Mouse (Mus musculus): ENCODE results near the gene Ccr8. TPM values are rescaled to one million over a fixed set of nuclear protein-coding genes. Genes with fewer than 3 reads are reported as not detected.

The Ccr8 gene
- polyA plus RNA-seq, 1 experiment from 2014 or later = not detected

DNA sequence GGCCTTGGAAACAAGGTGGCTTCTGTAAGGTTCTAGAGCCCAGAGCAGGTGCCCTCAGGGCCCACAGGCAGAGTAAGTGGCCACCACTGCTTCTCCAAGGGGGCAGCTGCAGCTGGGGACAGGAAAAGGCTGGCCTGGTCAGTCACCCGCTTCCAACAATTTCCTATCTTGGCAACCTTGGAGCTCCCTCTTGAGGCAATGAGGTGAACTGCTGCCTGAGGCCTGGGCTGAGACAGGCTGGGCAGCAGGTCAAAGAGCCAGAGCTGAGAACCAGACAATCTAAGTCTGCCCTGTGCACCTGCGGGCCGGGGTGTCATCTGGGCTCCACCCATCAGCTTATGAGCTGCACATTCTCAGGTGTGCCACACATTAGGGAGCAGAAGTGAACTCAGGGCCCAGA is 18.7 kb upstream of the Ccr8 start:
- no peaks in the 10 kb centered on the region; the same call in none of the 2 replicates for H3K27me3 ChIP-seq
- no peak overlapping the region for H3K4me2 ChIP-seq (replicated peaks)
- no peak overlapping the region for H3K9ac ChIP-seq (replicated peaks)
- no peak overlapping the region for H3K27ac ChIP-seq (replicated peaks)
- WGBS = 37% methylated on average over 3 of the region's 3 CpGs
- H3K36me3 ChIP-seq = no peaks in the 10 kb centered on the region
- no peak overlapping the region for H3K4me3 ChIP-seq
- no peak for ATAC-seq (ENCODE audit: low FRiP score, low read depth)
- no peaks in the 10 kb centered on the region for H3K9me3 ChIP-seq
- no peaks in the 10 kb centered on the region for H3K4me1 ChIP-seq

DNA sequence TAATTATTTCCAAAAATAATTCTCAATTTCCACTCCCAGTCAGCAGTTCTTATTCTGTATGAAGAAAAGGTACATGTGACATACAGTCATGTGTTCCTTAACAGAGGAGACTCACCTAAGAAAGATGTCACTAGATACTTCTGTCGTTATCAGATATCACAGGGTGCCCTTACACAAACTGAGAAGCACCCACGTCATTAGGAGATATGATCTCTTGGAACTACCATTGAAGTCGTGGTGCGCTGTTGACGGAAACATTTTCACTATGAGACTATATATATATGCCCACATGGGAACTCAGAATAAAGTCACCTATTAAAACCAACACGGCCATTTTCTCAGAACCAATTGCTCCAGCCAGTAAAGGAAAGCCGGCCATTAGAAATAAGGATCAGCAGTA is 17.4 kb upstream of the Ccr8 start:
- 87% methylated on average over 7 of the region's 7 CpGs for WGBS
- ATAC-seq (ENCODE audit: low FRiP score, low read depth) = no peak
- Histone ChIP-seq H3K27ac (replicated peaks) (no peak overlapping the region), H3K9ac (replicated peaks) (no peak overlapping the region), H3K27me3 (no peaks in the 10 kb centered on the region; the same call in none of the 2 replicates), H3K36me3 (no peaks in the 10 kb centered on the region), H3K4me3 (no peak overlapping the region), H3K4me1 (no peaks in the 10 kb centered on the region), H3K4me2 (replicated peaks) (no peak overlapping the region), H3K9me3 (no peaks in the 10 kb centered on the region)

DNA sequence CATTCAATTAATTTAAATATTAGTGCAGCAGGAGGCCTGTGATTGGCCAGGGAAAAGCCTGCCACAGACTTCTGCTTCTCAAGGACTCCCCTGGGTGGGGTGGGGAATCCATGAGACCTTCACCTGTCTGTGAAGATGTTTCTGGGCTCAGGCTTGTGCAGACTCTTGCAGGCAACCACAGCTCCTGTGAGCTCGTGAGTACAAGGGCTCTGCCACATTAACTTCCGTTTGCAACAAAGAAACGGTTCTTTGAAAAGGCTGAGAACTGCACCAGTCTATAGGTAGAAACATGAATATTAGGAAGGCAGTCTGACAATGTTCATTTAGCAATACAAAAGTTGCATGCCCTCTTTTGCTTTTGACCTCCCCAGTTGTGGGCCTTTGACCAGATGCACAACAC is 13.7 kb upstream of the Ccr8 start:
- 78% methylated on average over 3 of the region's 3 CpGs for WGBS
- Histone ChIP-seq H3K9ac (replicated peaks) (no peak overlapping the region), H3K27ac (replicated peaks) (no peak overlapping the region), H3K4me2 (replicated peaks) (no peak overlapping the region), H3K4me1 (no peaks in the 10 kb centered on the region), H3K36me3 (no peaks in the 10 kb centered on the region), H3K9me3 (no peaks in the 10 kb centered on the region), H3K4me3 (no peak overlapping the region), H3K27me3 (no peaks in the 10 kb centered on the region; the same call in 1 of the 2 replicates)
- ATAC-seq (ENCODE audit: low FRiP score, low read depth) = no peak

DNA sequence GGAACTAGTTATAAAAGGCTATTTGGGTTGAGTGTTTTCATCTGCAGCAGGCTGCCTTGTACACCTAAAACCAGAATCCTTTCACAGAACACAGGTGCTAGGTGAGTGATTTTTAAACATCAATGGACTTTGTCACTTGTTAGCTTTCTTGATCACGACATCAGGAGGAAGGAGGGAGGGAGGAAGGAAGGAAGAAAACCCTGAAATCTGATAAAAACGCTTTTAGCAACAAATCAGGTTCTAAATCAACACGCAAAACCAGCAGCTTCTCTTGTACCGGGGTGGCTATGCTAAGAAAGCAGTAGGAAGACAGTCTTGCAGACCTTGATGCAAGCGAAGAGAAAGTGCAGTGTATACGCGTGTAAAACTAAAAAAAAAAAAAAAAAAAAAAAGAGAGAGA is 12.0 kb upstream of the Ccr8 start:
- Histone ChIP-seq H3K9ac (replicated peaks) (no peak overlapping the region), H3K27ac (replicated peaks) (no peak overlapping the region), H3K36me3 (no peaks in the 10 kb centered on the region), H3K4me2 (replicated peaks) (no peak overlapping the region), H3K4me1 (no peaks in the 10 kb centered on the region), H3K27me3 (no peaks in the 10 kb centered on the region), H3K9me3 (no peaks in the 10 kb centered on the region), H3K4me3 (no peak overlapping the region)
- 85% methylated on average over 7 of the region's 7 CpGs for WGBS
- no peak for ATAC-seq (ENCODE audit: low FRiP score, low read depth)

DNA sequence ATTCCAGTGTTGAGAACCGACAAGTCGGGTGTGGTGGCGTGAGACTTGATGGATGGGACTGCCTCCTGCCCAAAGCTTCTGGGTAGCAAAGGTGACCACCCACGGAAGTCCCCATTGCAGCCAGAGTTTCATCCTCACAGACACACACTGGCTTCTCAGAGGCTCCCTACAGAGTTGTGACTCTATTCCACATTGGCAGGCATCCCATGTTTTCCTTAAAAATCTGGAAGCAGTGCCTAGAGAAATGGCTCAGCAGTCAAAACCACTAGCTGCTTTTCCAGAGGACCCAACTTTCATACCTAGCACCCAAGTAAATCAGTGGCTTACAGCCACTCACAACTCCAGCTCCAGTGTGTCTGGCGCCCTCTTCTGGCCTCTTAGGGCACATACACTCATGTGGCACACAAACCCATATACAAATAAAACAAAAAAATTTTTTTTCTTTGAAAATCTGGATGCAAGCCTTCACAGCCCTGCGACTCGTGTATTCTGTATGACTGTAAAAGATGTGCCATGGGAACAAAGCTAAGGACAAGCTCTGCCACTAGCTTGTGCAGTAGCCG is 11.3 kb upstream of the Ccr8 start:
- Histone ChIP-seq H3K4me1 (no peaks in the 10 kb centered on the region), H3K4me2 (replicated peaks) (no peak overlapping the region), H3K36me3 (no peaks in the 10 kb centered on the region), H3K27ac (replicated peaks) (no peak overlapping the region), H3K9me3 (no peaks in the 10 kb centered on the region), H3K27me3 (no peaks in the 10 kb centered on the region), H3K9ac (replicated peaks) (no peak overlapping the region), H3K4me3 (no peak overlapping the region)
- WGBS = 85% methylated on average over 8 of the region's 8 CpGs
- ATAC-seq (ENCODE audit: low FRiP score, low read depth) = no peak

DNA sequence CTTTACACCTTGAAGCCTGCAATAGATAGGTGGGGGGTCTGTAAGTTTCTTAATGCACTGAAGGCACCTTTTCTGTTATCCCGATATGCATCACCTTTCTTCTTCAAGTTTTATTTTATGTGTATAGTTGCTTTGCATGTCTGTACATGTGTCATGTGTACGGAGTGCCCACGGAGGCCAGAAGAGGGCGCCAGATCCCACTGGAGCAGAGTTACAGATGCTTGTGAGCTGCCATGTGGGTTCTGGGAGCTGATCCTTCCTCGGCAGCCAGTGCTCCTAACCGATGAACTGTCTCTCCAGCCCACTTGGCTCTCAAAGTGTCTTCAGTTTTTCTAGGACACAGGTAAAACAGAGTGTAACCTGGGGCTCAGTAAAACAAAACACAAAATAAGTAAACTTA is 10.7 kb upstream of the Ccr8 start:
- 77% methylated on average over 6 of the region's 6 CpGs for WGBS
- H3K4me2 ChIP-seq (replicated peaks) = no peak overlapping the region

DNA sequence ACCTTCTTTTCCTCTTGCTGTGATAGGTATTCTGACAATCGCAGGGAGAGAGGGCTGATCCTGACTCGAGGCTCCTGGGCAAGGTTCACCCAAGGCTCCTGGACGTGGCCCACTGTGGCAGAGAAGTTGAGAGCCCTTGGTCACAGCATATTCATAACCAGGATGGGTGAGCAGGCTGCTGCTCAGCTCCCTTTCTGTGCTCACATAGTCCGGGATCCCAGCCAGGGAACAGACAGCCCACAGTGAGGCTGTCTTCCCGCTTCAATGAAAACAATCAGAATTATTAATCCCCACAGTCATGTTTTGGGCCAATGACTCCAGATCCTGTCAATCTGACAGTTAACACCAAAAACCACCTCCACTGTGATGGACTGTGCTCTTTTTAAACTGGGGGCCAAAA is 9.9 kb upstream of the Ccr8 start:
- 81% methylated on average over 5 of the region's 5 CpGs for WGBS

More for the DNA sequence above, 10.7 kb upstream of the Ccr8 start:
- Histone ChIP-seq H3K4me1 (no peaks in the 10 kb centered on the region), H3K9ac (replicated peaks) (no peak overlapping the region), H3K27ac (replicated peaks) (no peak overlapping the region), H3K27me3 (no peaks in the 10 kb centered on the region), H3K9me3 (no peaks in the 10 kb centered on the region), H3K36me3 (no peaks in the 10 kb centered on the region), H3K4me3 (no peak overlapping the region)
- no peak for ATAC-seq (ENCODE audit: low FRiP score, low read depth)

DNA sequence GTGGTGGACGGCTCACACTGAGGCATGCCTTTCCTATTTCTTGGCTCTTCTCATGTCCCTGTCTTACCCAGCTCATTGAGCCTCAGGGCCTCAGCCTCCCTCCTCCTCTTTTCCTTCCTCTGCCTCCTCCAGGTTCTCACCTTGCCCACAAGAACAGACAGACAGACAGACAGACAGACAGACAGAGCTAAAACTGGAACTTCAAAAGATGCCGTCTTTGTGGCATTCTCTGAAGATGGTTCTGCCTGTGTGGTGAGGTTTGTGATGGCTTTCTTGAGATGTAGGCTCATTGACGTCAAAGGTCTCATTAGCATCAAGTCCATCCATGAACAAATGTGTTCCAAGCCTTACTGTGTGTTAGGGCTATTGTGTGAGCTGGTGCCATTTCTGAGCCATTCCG is 9.2 kb upstream of the Ccr8 start:
- WGBS = 84% methylated on average over 4 of the region's 4 CpGs
- no peaks in the 10 kb centered on the region for H3K36me3 ChIP-seq
- H3K4me3 ChIP-seq = no peak overlapping the region
- no peak overlapping the region for H3K9ac ChIP-seq (replicated peaks)
- no peak for ATAC-seq (ENCODE audit: low FRiP score, low read depth)
- no peaks in the 10 kb centered on the region for H3K27me3 ChIP-seq
- H3K27ac ChIP-seq (replicated peaks) = no peak overlapping the region
- no peaks in the 10 kb centered on the region for H3K9me3 ChIP-seq
- H3K4me1 ChIP-seq = no peaks in the 10 kb centered on the region
- H3K4me2 ChIP-seq (replicated peaks) = no peak overlapping the region

More for the DNA sequence above, 9.9 kb upstream of the Ccr8 start:
- H3K4me1 ChIP-seq = no peaks in the 10 kb centered on the region
- H3K9ac ChIP-seq (replicated peaks) = no peak overlapping the region
- H3K4me3 ChIP-seq = no peak overlapping the region
- H3K36me3 ChIP-seq = no peaks in the 10 kb centered on the region
- no peaks in the 10 kb centered on the region for H3K9me3 ChIP-seq
- H3K4me2 ChIP-seq (replicated peaks) = no peak overlapping the region
- no peak overlapping the region for H3K27ac ChIP-seq (replicated peaks)
- H3K27me3 ChIP-seq = no peaks in the 10 kb centered on the region
- ATAC-seq (ENCODE audit: low FRiP score, low read depth) = no peak

DNA sequence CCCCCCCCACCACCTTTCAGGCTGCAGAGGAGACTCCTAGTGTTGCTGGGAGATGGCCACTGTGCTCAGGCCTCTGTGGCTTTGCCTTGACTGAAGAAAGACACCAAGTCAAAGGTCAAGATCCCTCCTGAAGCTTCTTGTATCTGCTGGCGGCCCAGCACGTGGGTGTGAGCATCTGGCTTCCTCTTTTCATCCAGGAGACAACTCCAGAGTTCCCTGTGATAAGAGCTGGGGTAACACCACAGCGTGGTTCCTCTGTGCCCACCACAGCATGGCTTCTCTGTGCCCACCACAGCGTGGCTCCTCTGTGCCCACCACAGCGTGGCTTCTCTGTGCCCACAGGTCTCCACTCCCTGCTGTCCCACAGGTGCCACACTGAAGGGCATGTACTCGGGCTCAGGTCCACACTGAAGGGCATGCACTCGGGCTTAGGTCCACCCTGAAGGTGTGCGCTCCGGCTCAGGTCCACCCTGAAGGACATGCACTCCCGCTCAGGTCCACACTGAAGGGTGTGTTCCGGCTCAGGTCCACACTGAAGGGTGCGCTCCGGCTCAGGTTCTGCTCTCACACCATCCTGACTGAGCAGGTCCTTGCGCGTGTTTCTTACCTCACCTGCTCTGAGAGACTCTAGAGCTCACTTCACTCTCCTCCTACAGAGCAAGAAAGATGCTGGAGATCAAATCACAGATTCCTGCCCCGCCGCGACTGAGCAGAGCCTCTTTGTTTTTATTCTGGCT is 8.6 kb upstream of the Ccr8 start:
- H3K27ac ChIP-seq (replicated peaks) = no peak overlapping the region
- no peaks in the 10 kb centered on the region for H3K9me3 ChIP-seq
- H3K4me2 ChIP-seq (replicated peaks) = no peak overlapping the region
- H3K4me1 ChIP-seq = no peaks in the 10 kb centered on the region
- no peaks in the 10 kb centered on the region for H3K27me3 ChIP-seq
- H3K9ac ChIP-seq (replicated peaks) = no peak overlapping the region
- no peak overlapping the region for H3K4me3 ChIP-seq
- 85% methylated on average over 18 of the region's 18 CpGs for WGBS
- H3K36me3 ChIP-seq = no peaks in the 10 kb centered on the region
- no peak for ATAC-seq (ENCODE audit: low FRiP score, low read depth)

DNA sequence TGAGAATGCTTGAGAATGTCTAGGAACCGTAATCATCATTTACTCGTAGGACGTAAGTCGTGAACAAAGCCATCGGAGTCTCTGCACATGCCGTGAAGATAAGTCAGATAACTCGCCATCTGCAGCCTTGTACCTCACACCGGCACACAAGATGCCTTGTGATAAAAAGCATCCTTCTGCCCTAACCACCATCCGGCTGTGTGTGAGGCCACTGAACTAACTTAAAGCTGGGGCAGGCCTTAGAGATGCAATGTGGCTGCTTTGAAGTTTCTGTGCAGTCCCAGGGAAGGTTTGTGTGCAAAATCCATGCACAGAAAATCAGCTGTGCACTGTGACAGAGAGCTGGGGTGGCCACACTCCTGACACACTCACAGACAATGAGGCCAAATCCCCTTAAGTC is 7.5 kb upstream of the Ccr8 start:
- Histone ChIP-seq H3K9ac (replicated peaks) (no peak overlapping the region), H3K4me3 (no peak overlapping the region)

DNA sequence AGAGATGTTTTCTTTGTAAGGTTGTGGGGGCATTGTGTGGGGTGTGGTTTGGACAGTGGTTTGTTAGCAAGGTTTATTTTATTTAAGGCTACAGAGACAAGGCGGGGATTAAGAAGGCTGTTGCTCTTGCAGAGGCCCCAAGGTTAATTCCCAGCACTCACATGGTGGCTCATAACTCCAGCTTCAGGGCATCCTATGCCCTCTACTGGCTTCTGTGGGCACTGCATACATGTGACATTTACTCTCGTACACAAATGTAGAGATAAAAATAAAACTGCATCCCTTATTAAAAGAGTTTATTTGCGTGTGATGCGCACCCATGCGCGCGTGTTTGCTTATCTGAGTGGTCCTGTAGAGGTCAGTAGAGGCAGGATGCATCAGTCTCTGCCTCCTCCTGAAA is 2.8 kb upstream of the Ccr8 start:
- Histone ChIP-seq H3K4me3 (no peak overlapping the region), H3K27me3 (no peaks in the 10 kb centered on the region), H3K36me3 (no peaks in the 10 kb centered on the region), H3K9me3 (no peaks in the 10 kb centered on the region), H3K9ac (replicated peaks) (no peak overlapping the region), H3K27ac (replicated peaks) (no peak overlapping the region), H3K4me2 (replicated peaks) (no peak overlapping the region), H3K4me1 (no peaks in the 10 kb centered on the region)
- 87% methylated on average over 7 of the region's 7 CpGs for WGBS
- no peak for ATAC-seq (ENCODE audit: low FRiP score, low read depth)

More for the DNA sequence above, 7.5 kb upstream of the Ccr8 start:
- Histone ChIP-seq H3K27me3 (no peaks in the 10 kb centered on the region), H3K9me3 (no peaks in the 10 kb centered on the region), H3K36me3 (no peaks in the 10 kb centered on the region), H3K4me2 (replicated peaks) (no peak overlapping the region), H3K4me1 (no peaks in the 10 kb centered on the region), H3K27ac (replicated peaks) (no peak overlapping the region)
- WGBS = 88% methylated on average over 9 of the region's 9 CpGs
- no peak for ATAC-seq (ENCODE audit: low FRiP score, low read depth)

DNA sequence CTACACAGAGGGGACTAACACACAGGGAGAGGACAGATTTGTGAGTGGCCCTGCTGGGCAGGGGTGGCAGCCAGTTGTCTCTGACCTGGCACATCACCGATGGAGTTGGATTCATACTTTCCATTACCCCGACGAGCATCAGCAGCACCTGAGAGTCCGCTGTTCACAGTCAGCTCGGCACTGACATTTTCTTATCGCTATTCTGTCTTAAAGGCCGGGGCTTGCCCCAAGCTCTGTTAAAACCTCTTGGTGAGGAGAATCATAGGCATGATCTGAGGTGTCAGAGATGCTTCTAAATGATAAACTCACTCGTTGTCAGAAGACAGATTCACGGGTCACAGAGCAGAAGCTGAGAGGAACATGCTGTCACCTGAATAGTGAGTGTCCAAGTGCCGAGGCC is 828 bp upstream of the Ccr8 start:
- no peak overlapping the region for H3K4me2 ChIP-seq (replicated peaks)
- no peak overlapping the region for H3K9ac ChIP-seq (replicated peaks)
- no peak for ATAC-seq (ENCODE audit: low FRiP score, low read depth)
- H3K4me1 ChIP-seq = no peaks in the 10 kb centered on the region
- no peak overlapping the region for H3K4me3 ChIP-seq
- no peak overlapping the region for H3K27ac ChIP-seq (replicated peaks)
- no peaks in the 10 kb centered on the region for H3K27me3 ChIP-seq
- H3K9me3 ChIP-seq = no peaks in the 10 kb centered on the region
- 88% methylated on average over 10 of the region's 10 CpGs for WGBS
- no peaks in the 10 kb centered on the region for H3K36me3 ChIP-seq

DNA sequence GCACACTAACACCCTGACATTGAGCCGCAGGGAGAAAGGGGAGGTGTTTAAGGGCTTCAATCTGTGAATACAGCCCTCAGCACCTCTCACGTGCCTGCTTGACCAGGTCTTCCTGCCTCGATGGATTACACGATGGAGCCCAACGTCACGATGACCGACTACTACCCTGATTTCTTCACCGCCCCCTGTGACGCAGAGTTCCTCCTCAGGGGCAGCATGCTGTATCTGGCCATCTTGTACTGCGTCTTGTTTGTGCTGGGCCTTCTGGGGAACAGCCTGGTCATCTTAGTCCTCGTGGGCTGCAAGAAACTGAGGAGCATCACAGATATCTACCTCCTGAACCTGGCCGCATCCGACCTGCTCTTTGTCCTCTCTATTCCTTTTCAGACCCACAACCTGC is 1.8 kb downstream of the Ccr8 start:
- Histone ChIP-seq H3K4me1 (no peaks in the 10 kb centered on the region), H3K9ac (replicated peaks) (no peak overlapping the region), H3K27me3 (no peaks in the 10 kb centered on the region), H3K36me3 (no peaks in the 10 kb centered on the region), H3K9me3 (no peaks in the 10 kb centered on the region), H3K4me2 (replicated peaks) (no peak overlapping the region), H3K27ac (replicated peaks) (no peak overlapping the region), H3K4me3 (no peak overlapping the region)
- no peak for ATAC-seq (ENCODE audit: low FRiP score, low read depth)
- 93% methylated on average over 13 of the region's 13 CpGs for WGBS
